Mouse (Mus musculus) limb, embryonic 12.5 days (tissue): ENCODE measurements at regions not wholly inside any gene's neighbourhood (a gene's known extent, or its start where the extent isn't known, plus 50 kb on each side); places are given as distances from the start of the nearest gene placed in this dataset.

ENCODE experiments used
- ATAC-seq: fragments of 200-750 bp; cut with Nextera tagmentation; 2 replicates; pipeline ENCODE4 v1.8.0; 2017; ENCODE audit warnings: low read depth, moderate TSS enrichment; ENCODE audit not compliant: insufficient number of reproducible peaks, insufficient read depth, low FRiP score, low TSS enrichment
- H3K27ac ChIP-seq: fragments of 300-500 bp; sonication (generic); 2 replicates; pipeline ENCODE4 v1.5.1; 2016; ENCODE audit warnings: mild to moderate bottlenecking, moderate library complexity
- H3K27me3 ChIP-seq: fragments of 300-500 bp; sonication (generic); 2 replicates; pipeline ENCODE4 v1.6.1; 2016; ENCODE audit warnings: mild to moderate bottlenecking, moderate library complexity
- H3K36me3 ChIP-seq: fragments of 300-500 bp; sonication (generic); 2 replicates; pipeline ENCODE4 v1.6.1; 2016; ENCODE audit warnings: mild to moderate bottlenecking, moderate library complexity
- H3K4me1 ChIP-seq: fragments of 300-500 bp; sonication (generic); replicated peaks from 2 replicates; pipeline ENCODE4 v1.6.1; 2016
- H3K4me2 ChIP-seq: fragments of 300-500 bp; sonication (generic); 2 replicates; pipeline ENCODE4 v1.6.1; 2016; ENCODE audit warnings: mild to moderate bottlenecking, moderate library complexity
- H3K4me3 ChIP-seq: fragments of 300-500 bp; sonication (generic); replicated peaks from 2 replicates; pipeline ENCODE4 v1.5.1; 2016; ENCODE audit warnings: mild to moderate bottlenecking
- H3K9ac ChIP-seq: fragments of 300-500 bp; sonication (generic); replicated peaks from 2 replicates; pipeline ENCODE4 v1.6.1; 2016; ENCODE audit warnings: mild to moderate bottlenecking, moderate library complexity
- H3K9me3 ChIP-seq: fragments of 300-500 bp; sonication (generic); 2 replicates; pipeline ENCODE4 v1.6.1; 2016; ENCODE audit warnings: mild to moderate bottlenecking, moderate library complexity
- WGBS: fragments of 180-500 bp; shearing (Covaris S2); methylation state at CpG from one replicate; pipeline ENCODE4 v1.1.7; 2016; 5-methylcytosine and 5-hydroxymethylcytosine counted together

DNA sequence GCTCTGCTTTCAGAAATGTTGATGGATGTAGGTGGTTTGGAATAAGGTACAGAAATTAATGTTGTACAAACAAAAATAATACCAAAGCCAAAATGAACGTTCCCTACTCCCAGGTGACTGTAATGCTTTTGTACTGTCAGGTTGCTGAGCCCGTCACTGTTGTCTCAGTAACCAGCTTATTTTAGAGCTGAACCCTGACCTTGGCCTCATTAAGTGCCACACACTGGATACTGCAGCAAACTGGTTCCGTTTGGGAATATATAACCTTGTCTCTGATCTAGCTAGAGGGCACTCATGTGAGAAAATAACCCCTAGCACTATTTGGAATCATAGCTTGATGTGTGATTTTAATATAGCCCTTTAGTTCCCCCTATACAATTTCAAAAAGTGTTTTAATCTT is 60.0 kb downstream of the Csl start:
- no peaks in the 10 kb centered on the region for H3K36me3 ChIP-seq
- H3K4me2 ChIP-seq: no peak overlapping the region
- WGBS: 14% methylated on average over 3 of the region's 3 CpGs
- no peak overlapping the region for H3K4me3 ChIP-seq
- no peak overlapping the region for H3K9ac ChIP-seq
- ATAC-seq: no peak
- no peak overlapping the region for H3K27ac ChIP-seq
- H3K9me3 ChIP-seq: no peaks in the 10 kb centered on the region
- H3K27me3 ChIP-seq: no peaks in the 10 kb centered on the region
- 0 out of 2 replicates have a peak, but pooled peaks cover 3% of the 10 kb centered on the region for H3K4me1 ChIP-seq

DNA sequence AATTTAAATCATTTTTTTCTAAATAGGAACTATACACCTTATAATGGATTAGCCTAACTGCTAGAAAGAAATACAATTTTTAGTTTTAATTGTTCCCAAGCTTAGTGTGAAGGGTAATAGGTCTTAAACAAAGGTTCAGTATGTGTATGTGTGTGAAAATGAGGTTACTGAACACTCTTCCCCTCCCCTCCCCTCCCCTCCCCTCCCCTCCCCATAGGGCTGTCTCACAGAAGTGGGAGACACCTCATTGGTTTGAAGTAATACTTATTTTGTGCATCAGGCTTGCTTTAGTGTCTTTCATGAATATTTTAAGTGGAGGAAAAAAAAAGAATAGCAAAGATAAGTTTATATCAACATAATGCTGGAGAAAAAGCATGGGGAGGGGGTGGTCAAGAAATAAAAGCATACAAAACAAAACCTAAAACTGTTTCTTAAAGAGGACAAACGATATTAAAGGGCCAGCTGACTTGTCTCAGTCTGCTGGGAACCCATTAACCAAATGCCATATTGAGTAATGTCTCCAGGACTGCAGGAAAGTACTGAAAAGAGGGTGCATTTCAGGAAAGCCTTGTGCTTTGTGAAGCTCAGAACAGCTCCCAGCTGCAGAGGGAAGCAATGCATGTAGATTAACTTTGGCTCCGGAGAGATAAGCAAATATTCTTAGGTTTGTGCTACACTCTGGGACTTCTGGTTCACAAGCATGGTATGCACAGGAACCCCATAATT is 59.2 kb downstream of the Csl start:
- no peak overlapping the region for H3K9ac ChIP-seq
- H3K4me3 ChIP-seq: no peak overlapping the region
- no peaks in the 10 kb centered on the region for H3K36me3 ChIP-seq
- no peak overlapping the region for H3K27ac ChIP-seq
- no peaks in the 10 kb centered on the region for H3K27me3 ChIP-seq
- no peak for ATAC-seq
- H3K4me1 ChIP-seq: 0 out of 2 replicates have a peak, but pooled peaks cover 3% of the 10 kb centered on the region
- H3K4me2 ChIP-seq: no peak overlapping the region
- no peaks in the 10 kb centered on the region for H3K9me3 ChIP-seq
- WGBS: 48% methylated on average over 2 of the region's 2 CpGs
